Mouse (Mus musculus) telencephalon, adult 2 months (tissue): Measurements from ENCODE around the gene Defb20.
A peak's percentile ranks its signal among the peaks of the same experiment; 100 is the strongest.

Experiments used
- DNase-seq: peaks from one replicate; pipeline ENCODE4 v3.0.0-alpha.2; 2011; ENCODE audit warnings: low read depth, low spot score

Defb20 gene

DNA sequence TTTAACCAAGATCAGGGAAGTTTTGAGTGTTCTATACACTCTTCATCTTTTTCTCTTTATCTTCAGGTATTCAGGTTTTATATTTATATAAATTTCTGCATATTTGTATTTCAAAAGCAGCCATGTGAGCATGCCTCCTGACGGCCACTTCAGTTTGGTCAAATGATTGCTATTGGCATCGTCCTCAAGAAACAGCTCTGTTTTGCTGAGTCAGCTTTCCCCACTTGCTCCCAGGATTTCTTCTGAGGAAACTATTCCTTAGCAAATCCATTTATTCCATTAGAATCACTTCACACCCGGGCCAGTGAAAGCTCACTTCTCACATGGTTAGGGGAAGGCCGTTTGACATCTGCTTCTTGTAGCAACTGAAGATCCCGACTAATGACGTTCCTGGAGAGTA lies 21.2 kb downstream of the Defb20 start:
- DNase-seq = no peak

GRCm38 (mm10) chr2:152500204-152500862 lies 23.5 kb downstream of the Defb20 start:
- peak; percentile 18 for DNase-seq

DNA sequence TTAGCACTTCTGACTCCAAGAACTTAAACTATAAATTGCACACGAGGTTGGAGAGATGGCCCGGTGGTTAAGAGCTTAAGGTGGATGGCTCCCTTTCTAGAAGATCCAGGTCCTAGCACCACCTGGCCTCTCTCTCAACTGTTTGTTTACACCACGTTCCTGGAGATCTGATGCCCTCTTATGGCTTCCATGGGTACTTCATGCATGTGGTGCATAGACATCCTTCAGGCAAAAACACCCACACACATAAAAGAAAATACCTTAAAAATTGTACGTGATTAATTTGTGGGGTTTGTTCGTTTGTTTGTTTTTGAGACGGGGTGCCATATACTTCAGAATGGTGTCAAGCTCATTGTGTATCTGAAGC lies 24.0 kb downstream of the Defb20 start:
- DNase-seq = no peak

GRCm38 (mm10) chr2:152503950-152504349 lies 27.1 kb downstream of the Defb20 start:
- DNase-seq = no peak

DNA sequence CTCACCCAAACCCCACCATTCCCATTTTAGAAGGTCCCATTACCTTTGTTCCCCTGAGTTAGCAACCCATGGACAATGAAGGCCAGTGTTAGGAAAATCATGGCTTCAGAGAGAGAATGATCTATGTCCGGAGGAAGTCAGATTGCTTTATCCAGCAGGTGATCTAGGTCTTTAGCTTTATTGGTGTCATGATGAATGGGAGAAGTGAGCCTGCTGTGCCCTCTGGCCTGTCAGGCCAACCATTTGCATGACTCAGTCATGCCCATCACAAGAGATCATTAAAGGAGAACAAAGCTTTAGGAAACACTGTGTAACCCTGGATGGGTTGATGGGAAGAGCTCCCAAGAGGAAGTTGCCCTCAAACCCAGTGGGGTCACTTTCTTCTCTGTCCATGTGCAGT lies 34.7 kb downstream of the Defb20 start, which contains the start of gene Defb26:
Gene Defb26, minus strand, starts transcription at position 101 of the 400 bp plus-strand sequence.
- no peak for DNase-seq

- no peak for DNase-seq
Measured at GRCm38 (mm10) chr2:152516084-152516483, 39.2 kb downstream of the Defb20 start.

DNA sequence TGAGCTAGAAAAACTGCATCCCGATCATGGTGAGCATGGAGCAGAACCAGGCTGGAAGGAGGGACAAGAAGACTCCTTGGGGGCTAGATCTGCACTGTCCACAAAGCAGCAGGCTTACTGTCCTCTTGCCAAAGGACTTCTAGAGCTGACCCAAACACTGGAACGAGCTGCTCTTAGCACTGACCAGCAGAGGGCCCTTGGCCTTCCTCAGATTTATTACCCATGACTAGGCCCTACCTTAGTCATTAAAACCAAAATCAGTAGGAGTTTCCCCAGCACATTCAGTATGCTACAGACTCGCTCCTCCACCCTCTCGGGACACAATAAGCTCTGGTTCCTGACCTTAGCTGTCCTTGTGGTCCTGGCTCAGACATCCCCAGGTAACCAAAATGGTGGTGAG lies 41.1 kb downstream of the Defb20 start, which contains the start of gene Defb28:
Gene Defb28, plus strand, starts transcription at position 275 of the 400 bp plus-strand sequence.
- DNase-seq = no peak
